Mouse (Mus musculus) brain, embryonic 14.5 days (tissue): Measurements from ENCODE around the gene Ank2. TPM values are rescaled to one million over a fixed set of nuclear protein-coding genes. Genes with fewer than 3 reads are reported as not detected.
A peak's percentile ranks its signal among the peaks of the same experiment; 100 is the strongest.

ENCODE experiments used
- DNase-seq: peaks from one replicate; pipeline ENCODE4 v3.0.0-alpha.2; 2011; ENCODE audit warnings: low read depth
- CTCF ChIP-seq: fragments of 200-500 bp; IDR thresholded peaks from 2 replicates; pipeline ENCODE4 v1.5.1; 2012; ENCODE audit warnings: inconsistent platforms, mild to moderate bottlenecking, moderate library complexity, borderline replicate concordance; ENCODE audit not compliant: insufficient read depth, insufficient read length; ENCODE audit errors: extremely low read depth
- POLR2A ChIP-seq: fragments of 200-500 bp; IDR thresholded peaks from 2 replicates; pipeline ENCODE4 v1.6.1; 2012; ENCODE audit warnings: mild to moderate bottlenecking, inconsistent platforms, borderline replicate concordance; ENCODE audit not compliant: poor library complexity, insufficient read depth, insufficient read length, severe bottlenecking; ENCODE audit errors: extremely low read depth
- polyA plus RNA-seq: library from polyadenylated mRNA; depleted of rRNA; stranded (reverse); fragments of >200 nt; gene quantifications from 2 replicates; pipeline ENCODE4 v1.2.3, GENCODE M21; 2012

The Ank2 gene
- polyA plus RNA-seq, 1 experiment = 187 TPM

DNA sequence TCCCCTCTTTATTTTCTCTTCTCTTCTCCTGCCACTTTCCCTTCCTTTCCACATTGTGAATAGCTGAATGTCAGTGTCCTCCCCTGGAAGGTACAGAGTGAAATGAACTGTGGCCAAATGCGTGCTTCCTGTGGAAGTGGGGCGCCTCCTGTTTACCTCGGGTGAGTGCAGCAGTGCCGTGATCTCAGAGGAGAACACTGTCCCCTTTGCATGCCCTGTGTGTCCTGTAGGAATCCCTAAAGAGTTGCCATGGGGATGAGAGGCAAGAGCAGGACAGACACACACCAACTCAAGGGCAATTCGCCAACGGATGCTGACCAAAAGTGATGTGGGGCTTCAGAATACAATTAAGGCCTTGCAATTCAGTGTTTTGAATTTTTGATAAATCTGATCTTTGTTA is 521.8 kb downstream of the Ank2 start:
- no peak for DNase-seq

DNA sequence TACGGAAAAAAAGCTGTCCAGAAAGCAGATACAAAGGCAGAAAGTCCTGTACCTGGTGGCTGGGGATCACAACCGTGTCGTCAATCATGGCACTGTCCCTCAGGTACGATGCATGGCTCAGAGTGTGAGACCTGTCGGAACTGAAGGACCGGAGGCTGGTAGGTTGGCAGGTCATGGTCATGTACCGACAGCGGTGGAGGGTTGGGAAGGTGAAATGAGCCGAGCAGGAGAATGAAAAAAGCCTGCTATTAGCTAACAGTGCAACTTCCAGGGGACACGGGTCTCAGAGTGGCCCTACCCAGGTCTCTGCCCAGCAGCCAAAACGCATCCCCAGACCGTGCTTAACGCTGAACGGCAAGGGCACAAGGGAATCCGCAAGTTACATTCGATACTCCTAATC is 522.4 kb downstream of the Ank2 start:
- DNase-seq = no peak
- no peak for TF ChIP-seq POLR2A
- no peak for TF ChIP-seq CTCF

More for the DNA sequence above, 521.8 kb downstream of the Ank2 start:
- TF ChIP-seq POLR2A = no peak
- TF ChIP-seq CTCF = no peak

DNA sequence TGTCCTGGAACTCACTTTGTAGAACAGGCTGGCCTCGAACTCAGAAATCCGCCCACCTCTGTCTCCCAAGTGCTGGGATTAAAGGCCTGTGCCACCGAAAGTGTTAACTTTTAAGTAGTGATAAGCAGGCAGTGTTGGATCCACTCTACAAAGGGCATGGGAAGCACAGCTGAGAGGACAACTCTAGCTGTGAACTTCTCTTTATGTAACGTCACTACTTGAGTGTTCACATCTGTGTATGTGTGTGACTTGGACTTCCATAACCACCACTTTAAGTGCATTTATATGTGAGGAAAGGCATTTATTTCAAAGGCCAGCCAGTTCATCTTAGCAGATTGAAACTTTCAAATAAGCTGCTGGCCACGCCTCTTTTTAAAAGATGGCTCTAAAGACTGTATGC is 523.7 kb downstream of the Ank2 start:
- no peak for TF ChIP-seq POLR2A
- TF ChIP-seq CTCF = no peak

DNA sequence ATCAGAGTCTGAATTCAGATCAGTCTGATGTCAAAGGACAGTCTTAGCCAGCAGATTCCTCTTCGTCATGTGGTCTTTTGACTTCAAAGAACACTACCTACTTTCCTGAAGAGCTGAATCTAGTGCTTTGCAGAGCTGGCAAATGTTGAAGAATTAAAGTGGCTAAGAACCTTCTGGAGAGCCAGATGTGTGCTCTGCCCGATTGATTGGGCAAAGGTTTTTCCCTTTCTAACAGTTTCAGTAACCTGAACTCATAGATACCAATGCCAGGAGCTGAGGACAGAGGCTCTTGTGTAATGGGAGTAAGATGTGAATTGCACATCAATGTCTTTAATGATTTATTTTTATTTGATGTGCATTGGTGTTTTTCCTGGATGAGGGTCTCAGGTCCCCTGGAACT is 525.6 kb downstream of the Ank2 start:
- DNase-seq = no peak
- no peak for TF ChIP-seq POLR2A
- no peak for TF ChIP-seq CTCF

More for the DNA sequence above, 523.7 kb downstream of the Ank2 start:
- no peak for DNase-seq

DNA sequence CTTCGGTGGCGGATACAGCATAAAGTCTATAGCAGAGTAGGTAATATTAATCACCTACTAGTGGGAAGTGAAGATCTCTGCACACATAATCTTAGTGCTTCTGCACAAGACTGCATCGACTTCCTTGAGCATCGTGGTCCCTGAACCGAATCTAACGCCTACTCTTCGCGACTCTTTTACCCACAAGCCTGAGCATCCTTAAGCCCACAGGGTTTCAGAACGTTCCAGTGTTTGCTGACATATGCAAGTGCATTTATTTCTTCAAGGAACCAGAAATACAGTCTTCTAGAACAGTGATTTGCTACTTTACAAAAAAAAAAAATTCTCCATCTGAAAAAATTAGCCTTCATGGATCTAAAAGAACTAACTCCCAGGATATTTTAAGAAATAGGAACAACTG is 527.6 kb downstream of the Ank2 start:
- DNase-seq = no peak
- TF ChIP-seq CTCF = no peak
- TF ChIP-seq POLR2A = no peak

DNA sequence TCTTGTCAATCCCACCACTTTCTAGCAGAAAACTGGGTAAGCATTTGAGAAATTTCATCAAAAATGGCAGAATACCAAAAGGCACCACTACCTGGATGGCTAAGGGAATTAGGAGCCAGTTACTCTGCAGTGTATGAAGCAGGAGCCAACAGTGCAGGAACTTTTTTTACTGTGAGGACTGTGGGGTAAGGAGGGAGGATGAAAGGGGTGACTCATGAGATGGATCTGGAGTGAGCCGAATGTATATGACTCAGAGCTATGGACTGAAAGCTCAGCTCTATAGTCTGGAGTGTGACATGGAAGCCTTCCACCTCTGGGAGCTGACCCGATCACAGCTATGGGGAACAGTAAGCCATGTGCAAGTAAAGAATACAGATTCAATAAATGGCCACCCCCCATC is 530.4 kb downstream of the Ank2 start:
- TF ChIP-seq CTCF (no peak), POLR2A (no peak)

DNA sequence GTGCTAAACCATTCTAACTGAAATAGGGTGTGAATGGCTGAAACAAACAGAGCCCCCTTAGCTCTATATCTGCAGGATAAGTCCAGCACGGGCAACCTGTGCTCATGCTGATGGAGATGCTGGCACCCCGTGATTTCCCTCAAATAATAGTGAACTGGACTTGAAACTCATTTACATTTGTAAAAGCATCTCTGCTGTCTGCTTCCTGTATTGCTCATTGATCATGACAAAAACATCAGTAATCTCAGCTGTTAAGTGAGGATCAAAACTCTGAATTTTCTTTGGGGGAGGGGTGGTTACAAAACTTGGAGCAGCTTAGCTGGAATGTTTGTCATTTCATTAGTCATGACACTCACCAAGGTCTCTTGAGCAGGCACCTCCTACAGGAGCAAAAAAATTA is 533.4 kb downstream of the Ank2 start:
- no peak for DNase-seq
- TF ChIP-seq CTCF = no peak
- no peak for TF ChIP-seq POLR2A

More for the DNA sequence above, 530.4 kb downstream of the Ank2 start:
- DNase-seq = no peak

DNA sequence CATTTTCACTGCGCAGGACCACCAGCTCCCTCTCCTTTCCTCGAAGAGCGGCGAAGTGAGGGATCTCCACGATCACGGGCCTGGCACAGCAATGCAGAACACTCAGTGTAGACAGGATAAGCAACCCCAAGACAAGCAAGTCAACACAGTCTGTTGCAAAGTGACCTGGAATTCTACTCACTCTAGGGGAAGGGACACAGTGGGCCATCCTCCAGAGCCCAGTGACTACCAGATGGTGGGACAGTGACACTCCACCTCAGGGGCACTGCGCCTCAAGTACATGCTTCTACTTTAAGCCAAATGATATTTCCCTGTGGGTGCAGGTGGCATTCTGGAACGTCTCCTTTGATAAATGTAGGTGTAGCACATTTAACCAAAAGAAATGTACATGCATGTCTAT is 536.8 kb downstream of the Ank2 start:
- TF ChIP-seq POLR2A = no peak
- TF ChIP-seq CTCF = no peak
- no peak for DNase-seq

DNA sequence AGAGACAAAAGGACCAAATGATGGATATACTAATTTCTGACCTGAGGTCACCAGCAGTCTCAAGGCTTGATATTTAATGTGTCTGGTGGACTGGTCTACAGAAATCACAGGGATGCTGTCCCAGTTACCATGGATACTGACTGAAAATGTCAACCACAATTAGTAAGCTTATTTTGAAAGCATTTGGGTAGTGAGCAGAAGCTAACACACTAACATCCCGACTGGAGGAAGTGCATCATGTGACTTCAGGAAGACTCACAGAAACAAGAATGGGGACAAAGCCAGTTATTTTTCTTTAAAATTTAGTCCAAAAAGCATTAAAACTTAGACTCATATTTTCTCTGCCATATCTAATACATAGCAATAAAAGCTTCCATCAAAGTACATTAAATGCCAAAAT is 546.5 kb downstream of the Ank2 start:
- DNase-seq = peak; percentile 7
- TF ChIP-seq CTCF (no peak), POLR2A (no peak)

DNA sequence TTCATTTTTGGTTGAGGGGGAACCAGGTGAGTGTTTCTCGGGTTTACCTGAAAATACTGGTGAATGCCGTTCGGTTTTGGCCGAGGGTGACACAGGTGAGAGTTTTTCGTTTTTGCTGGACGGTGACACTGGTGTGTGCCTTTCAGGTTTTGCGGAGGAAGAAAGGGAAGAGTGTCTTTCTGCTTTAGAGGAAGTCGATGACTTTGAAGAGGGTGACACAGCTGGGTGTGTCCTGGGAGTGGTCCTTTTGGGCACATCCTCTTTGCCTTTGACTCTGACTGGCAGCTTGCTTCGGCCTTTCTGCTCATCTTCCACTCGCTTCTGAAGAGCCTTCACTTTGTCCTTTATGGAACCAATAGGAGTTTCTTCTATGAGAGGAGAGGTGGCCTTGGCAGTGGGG is 552.6 kb downstream of the Ank2 start:
- TF ChIP-seq CTCF = no peak
- TF ChIP-seq POLR2A = no peak
- no peak for DNase-seq

DNA sequence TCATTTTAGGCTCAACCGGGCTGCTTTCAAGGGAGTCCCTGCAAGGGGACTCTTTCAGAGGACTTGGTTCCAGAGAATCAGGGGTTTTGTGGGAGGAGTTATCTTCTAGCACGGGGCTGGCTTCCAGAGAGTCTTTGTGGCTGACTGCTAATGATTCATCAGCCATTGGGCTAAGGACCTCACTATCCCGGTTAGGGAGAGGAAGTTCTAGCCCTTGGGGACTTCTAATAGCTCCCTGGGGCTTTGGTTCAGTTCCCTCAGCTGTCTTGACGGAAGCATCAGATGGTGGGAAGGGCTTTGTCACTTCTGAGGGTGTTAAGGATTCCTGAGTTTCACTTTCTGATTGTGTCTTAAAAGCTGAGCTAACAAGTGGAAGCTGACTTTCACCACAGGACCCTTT is 554.3 kb downstream of the Ank2 start:
- TF ChIP-seq POLR2A (no peak), CTCF (no peak)
- DNase-seq = no peak

DNA sequence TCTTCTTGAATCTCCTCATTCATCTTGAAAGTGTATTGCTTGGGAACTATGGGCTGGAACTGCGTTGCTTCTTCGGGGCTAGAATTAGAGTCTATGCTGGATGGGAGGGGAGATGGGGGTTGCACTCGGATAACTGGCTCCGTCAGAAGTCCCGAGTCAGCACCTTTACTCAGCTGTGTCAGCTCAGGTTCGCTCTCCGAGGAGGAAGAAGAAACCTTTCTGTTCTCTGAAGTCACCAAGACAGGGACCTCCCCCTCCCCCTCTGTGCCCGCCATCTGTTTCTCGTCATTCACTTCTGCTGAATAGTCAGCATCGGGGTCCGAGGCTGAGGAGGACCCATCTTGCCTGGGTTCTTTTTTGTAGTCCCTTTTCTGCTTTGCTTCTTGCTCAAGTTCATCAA is 555.1 kb downstream of the Ank2 start:
- TF ChIP-seq POLR2A = no peak
- no peak for TF ChIP-seq CTCF

More for the DNA sequence above, 555.1 kb downstream of the Ank2 start:
- peak; percentile 8 for DNase-seq
